Mouse (Mus musculus) CH12.LX (cell line): ENCODE data around the gene Jph3. TPM values are rescaled to one million over a fixed set of nuclear protein-coding genes. Genes with fewer than 3 reads are reported as not detected.

Experiments
- DNase-seq: peaks from one replicate; pipeline ENCODE4 v3.0.0-alpha.2; 2013; ENCODE audit errors: extremely low read depth
- H3K27ac ChIP-seq: 2 replicates; pipeline ENCODE4 v1.5.1; 2012; ENCODE audit warnings: low read depth, mild to moderate bottlenecking, control low read depth, moderate library complexity; ENCODE audit not compliant: insufficient read depth
- H3K27me3 ChIP-seq: replicated peaks from 2 replicates; pipeline ENCODE3; 2012; ENCODE audit warnings: inconsistent platforms
- H3K36me3 ChIP-seq, 2 experiments: replicated peaks in 1 of 2; 2 replicates each; pipeline versions ENCODE3 to v1.6.1; 2012; ENCODE audit warnings: inconsistent platforms in 1 of 2, low read length in 1 of 2, mild to moderate bottlenecking in 1 of 2, mixed read lengths in 1 of 2, moderate library complexity in 1 of 2; ENCODE audit not compliant: control insufficient read depth in 1 of 2, insufficient read depth in 1 of 2
- H3K4me1 ChIP-seq, 2 experiments: 2 replicates each; pipeline ENCODE4 v1.6.1; 2012; ENCODE audit warnings: inconsistent platforms in 1 of 2, moderate library complexity in 1 of 2; ENCODE audit not compliant: insufficient read depth in 2 of 2, control insufficient read depth in 1 of 2
- H3K4me2 ChIP-seq: 2 replicates; pipeline ENCODE4 v1.6.1; 2012; ENCODE audit warnings: low read depth, mild to moderate bottlenecking, control low read depth; ENCODE audit not compliant: poor library complexity, insufficient read depth, severe bottlenecking
- H3K4me3 ChIP-seq, 3 experiments: fragments of 150-350 bp in 1 of 3; sonication (generic) in 1 of 3; replicated peaks in 1 of 3; 2 replicates each; pipeline versions ENCODE3 to v1.5.1; 2011 to 2012; ENCODE audit warnings: low read depth in 2 of 3, low read length in 2 of 3, mild to moderate bottlenecking in 2 of 3, moderate library complexity in 2 of 3, control low read depth in 1 of 3, improper control_type of control experiment in 1 of 3, inconsistent platforms in 1 of 3, mixed read lengths in 1 of 3; ENCODE audit not compliant: poor library complexity in 1 of 3
- H3K79me2 ChIP-seq: replicated peaks from 2 replicates; pipeline ENCODE4 v1.6.1; 2012; ENCODE audit warnings: mild to moderate bottlenecking, moderate library complexity; ENCODE audit not compliant: control insufficient read depth, poor library complexity, insufficient read depth, severe bottlenecking; ENCODE audit errors: extremely low read depth
- H3K9ac ChIP-seq: 2 replicates; pipeline ENCODE4 v1.6.1; 2012; ENCODE audit warnings: low read depth, mild to moderate bottlenecking, control low read depth, moderate library complexity; ENCODE audit not compliant: insufficient read depth
- H3K9me3 ChIP-seq: replicated peaks from 2 replicates; pipeline ENCODE3; 2012; ENCODE audit warnings: low read length, inconsistent platforms, mixed read lengths
- CHD1 ChIP-seq: IDR thresholded peaks from 2 replicates; pipeline ENCODE4 v1.6.1; 2012; ENCODE audit warnings: low read depth, low read length, improper control_type of control experiment, inconsistent platforms
- CHD2 ChIP-seq: IDR thresholded peaks from 2 replicates; pipeline ENCODE4 v1.6.1; 2011; ENCODE audit warnings: low read length, improper control_type of control experiment
- CTCF ChIP-seq, 2 experiments: IDR thresholded peaks in 1 of 2; conservative IDR thresholded peaks in 1 of 2; 2 replicates each; pipeline ENCODE4 v1.5.1; 2011 to 2012; ENCODE audit warnings: low read depth in 2 of 2, low read length in 2 of 2, improper control_type of control experiment in 1 of 2, inconsistent platforms in 1 of 2, mild to moderate bottlenecking in 1 of 2, moderate library complexity in 1 of 2
- ELF1 ChIP-seq: IDR thresholded peaks from 2 replicates; pipeline ENCODE4 v1.6.1; 2014; ENCODE audit warnings: low read depth, mild to moderate bottlenecking, inconsistent platforms, low read length, improper control_type of control experiment
- EP300 ChIP-seq: IDR thresholded peaks from 2 replicates; pipeline ENCODE4 v1.6.1; 2011; ENCODE audit warnings: low read length, improper control_type of control experiment
- GABPA ChIP-seq: IDR thresholded peaks from 2 replicates; pipeline ENCODE4 v1.6.1; 2012; ENCODE audit warnings: low read depth, low read length, improper control_type of control experiment, inconsistent platforms; ENCODE audit not compliant: insufficient replicate concordance
- HCFC1 ChIP-seq: IDR thresholded peaks from 2 replicates; pipeline ENCODE4 v1.6.1; 2012; ENCODE audit warnings: low read depth, mild to moderate bottlenecking, inconsistent platforms, low read length, improper control_type of control experiment
- IRF4 ChIP-seq: IDR thresholded peaks from 2 replicates; pipeline ENCODE4 v1.6.1; 2014; ENCODE audit warnings: low read depth, mild to moderate bottlenecking, inconsistent platforms, low read length, improper control_type of control experiment
- JUND ChIP-seq: conservative IDR thresholded peaks from 2 replicates; pipeline ENCODE4 v1.6.1; 2011; ENCODE audit warnings: low read depth, low read length, improper control_type of control experiment
- MAX ChIP-seq: IDR thresholded peaks from 2 replicates; pipeline ENCODE4 v1.6.1; 2011; ENCODE audit warnings: low read length, improper control_type of control experiment
- MAZ ChIP-seq: IDR thresholded peaks from 2 replicates; pipeline ENCODE4 v1.6.1; 2012; ENCODE audit warnings: low read depth, mild to moderate bottlenecking, inconsistent platforms, low read length, improper control_type of control experiment, moderate library complexity
- MXI1 ChIP-seq: IDR thresholded peaks from 2 replicates; pipeline ENCODE4 v1.6.1; 2011; ENCODE audit warnings: mild to moderate bottlenecking, low read depth, low read length, improper control_type of control experiment
- RCOR1 ChIP-seq: conservative IDR thresholded peaks from 2 replicates; pipeline ENCODE4 v1.6.1; 2012; ENCODE audit warnings: low read depth, mild to moderate bottlenecking, inconsistent platforms, low read length, improper control_type of control experiment
- SMC3 ChIP-seq: IDR thresholded peaks from 2 replicates; pipeline ENCODE4 v1.6.1; 2011; ENCODE audit warnings: low read depth, low read length, improper control_type of control experiment
- USF1 ChIP-seq: IDR thresholded peaks from 2 replicates; pipeline ENCODE4 v1.6.1; 2014; ENCODE audit warnings: low read depth, mild to moderate bottlenecking, inconsistent platforms, low read length, improper control_type of control experiment
- ZKSCAN1 ChIP-seq: IDR thresholded peaks from 2 replicates; pipeline ENCODE4 v1.6.1; 2012; ENCODE audit warnings: low read depth, inconsistent platforms, low read length, improper control_type of control experiment, borderline replicate concordance
- ZNF384 ChIP-seq: IDR thresholded peaks from 2 replicates; pipeline ENCODE4 v1.6.1; 2012; ENCODE audit warnings: low read depth, low read length, improper control_type of control experiment, inconsistent platforms
- dilution Hi-C: fragments of 300-500 bp; cut with MboI; formaldehyde crosslinking; loops from 2 replicates; pipeline ENCODE4 v1.14.3; 2020; ENCODE audit warnings: low sequenced_read_pairs; ENCODE audit not compliant: extremely low pct_unique_long_range_greater_than_20kb, extremely low pct_ligation_motif_present
- in situ Hi-C: fragments of 300-500 bp; cut with MboI; formaldehyde crosslinking; loops from 3 replicates; pipeline ENCODE4 v1.14.3; 2019; ENCODE audit warnings: low sequenced_read_pairs, low pct_ligation_motif_present, low pct_unique_long_range_greater_than_20kb, mixed read lengths
- polyA plus RNA-seq: library from polyadenylated mRNA; unstranded; fragments of >175 nt; gene quantifications from 2 replicates; pipeline ENCODE4 v1.2.1, GENCODE M21; 2012; ENCODE audit warnings: low read depth; ENCODE audit not compliant: insufficient read length
- total RNA-seq, 2 experiments: library from RNA; depleted of rRNA; stranded (reverse); fragments of 300-350 nt in 1 of 2; fragments of >200 nt in 1 of 2; gene quantifications; 2 replicates each; pipeline ENCODE4 v1.2.3; 2012 to 2014

The Jph3 gene
- 0.17 and 0.21 TPM in 2 replicates for total RNA-seq (2012; rRNA removed)
- total RNA-seq (2014; rRNA removed) = not detected in 2 replicates
- 0.21 and 0.31 TPM in 2 replicates for polyA plus RNA-seq

DNA sequence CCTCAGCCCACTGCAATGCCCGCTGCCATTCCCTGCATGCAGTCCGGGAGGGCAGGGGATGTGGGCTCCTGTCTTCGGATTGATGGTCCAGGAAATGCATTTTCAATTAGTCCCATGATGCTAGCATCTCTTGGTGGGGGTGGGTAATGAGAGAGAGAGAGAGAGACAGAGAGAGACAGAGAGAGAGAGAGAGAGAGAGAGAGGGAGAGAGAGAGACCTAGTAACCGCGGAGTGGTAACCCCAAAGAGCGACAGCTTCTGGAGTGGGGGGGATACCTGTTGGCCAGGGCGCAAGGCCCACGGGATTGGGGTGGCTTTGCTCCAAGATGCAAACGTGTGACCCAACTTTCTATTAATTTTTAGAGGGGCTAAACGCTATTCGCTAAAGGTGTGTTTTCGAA lies at the start of gene Jph3:
TSS of gene Jph3 (plus strand) at position 301 of the 400 bp plus-strand sequence.
- Histone ChIP-seq H3K36me3 (no peaks in the 10 kb centered on the region), H3K79me2 (no peaks in the 10 kb centered on the region), H3K27me3 (peaks cover 68% of the 10 kb centered on the region), H3K4me2 (no peak within 1 kb of the TSS), H3K27ac (no peak within 1 kb of the TSS), H3K4me3 (no peak within 1 kb of the TSS), H3K4me1 (no peaks in the 10 kb centered on the region), H3K9ac (no peak within 1 kb of the TSS), H3K9me3 (peaks cover 23% of the 10 kb centered on the region)
- dilution Hi-C loops (no loop called here), in situ Hi-C loops (no loop called here)
- no peak for TF ChIP-seq RCOR1
- no peak for DNase-seq

DNA sequence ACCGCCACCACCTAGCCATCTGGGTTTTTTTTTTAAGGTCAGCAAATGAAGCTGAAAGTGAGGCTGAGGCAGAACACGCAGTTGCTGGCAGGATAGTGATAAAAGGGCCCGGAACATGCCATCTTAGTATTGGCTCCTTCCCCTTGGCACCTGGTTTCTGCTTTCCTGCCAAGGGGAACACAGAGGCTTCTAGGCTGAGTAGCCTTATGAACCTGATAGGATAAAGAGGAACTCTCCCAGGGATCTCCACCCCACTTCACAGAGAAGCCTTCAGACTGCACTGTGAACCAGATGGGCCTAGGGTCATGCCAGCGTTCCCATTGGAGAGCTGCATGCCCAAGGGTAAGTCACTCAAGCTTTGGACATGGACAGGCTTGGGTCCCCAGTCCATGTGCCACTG lies 48.5 kb upstream of the Jph3 start:
- H3K9me3 ChIP-seq = no peaks in the 10 kb centered on the region
- no peak for DNase-seq
- H3K4me2 ChIP-seq = no peak overlapping the region
- peaks cover 3 to 4% of the 10 kb centered on the region in 2 experiments; a peak in 2 of 4 replicates for H3K4me1 ChIP-seq
- no peaks in the 10 kb centered on the region for H3K79me2 ChIP-seq
- TF ChIP-seq MXI1 = no peak
- no peak for TF ChIP-seq GABPA
- no peak for TF ChIP-seq CTCF (conservative IDR thresholded peaks at IDR 0.05 in 1 of 2, IDR thresholded peaks at IDR 0.05 in 1 of 2; ENCODE audit: low read depth in 2 of 2, low read length in 2 of 2)
- no peak for TF ChIP-seq CHD1
- no peak for TF ChIP-seq CHD2
- no peak for TF ChIP-seq ZNF384
- no peak for TF ChIP-seq JUND
- TF ChIP-seq RCOR1 = no peak
- no peak for TF ChIP-seq MAX
- TF ChIP-seq EP300 = no peak
- TF ChIP-seq ELF1 = no peak
- no peak for TF ChIP-seq SMC3
- TF ChIP-seq HCFC1 = no peak
- no peak for TF ChIP-seq ZKSCAN1
- no peak for TF ChIP-seq MAZ
- no peak for TF ChIP-seq USF1
- TF ChIP-seq IRF4 = no peak
- H3K27me3 ChIP-seq = peaks cover 51% of the 10 kb centered on the region
- in situ Hi-C loops = loop anchor here (10.0 kb wide), 1 partner anchor 136 kb away; the partner anchor contains the start of gene 1700018B08Rik
- dilution Hi-C loops = no loop called here
- no peaks in the 10 kb centered on the region for H3K36me3 ChIP-seq
- no peak overlapping the region for H3K27ac ChIP-seq
- no peak overlapping the region for H3K4me3 ChIP-seq
- no peak overlapping the region for H3K9ac ChIP-seq
